Mouse (Mus musculus) lung, embryonic 16.5 days (tissue): ENCODE data around the gene Olfr890. TPM values are rescaled to one million over a fixed set of nuclear protein-coding genes. Genes with fewer than 3 reads are reported as not detected.
"Not testable (repeated sequence)": the region's sequence is repeated elsewhere in the genome, so short reads cannot be mapped to it uniquely, and the experiment has no call there.

Source experiments
- ATAC-seq: fragments of 200-750 bp; cut with Nextera tagmentation; 2 replicates; pipeline ENCODE4 v1.8.0; 2017; ENCODE audit warnings: low read depth, mild to moderate bottlenecking, moderate library complexity
- H3K27ac ChIP-seq: fragments of 300-500 bp; sonication (generic); 2 replicates; pipeline ENCODE4 v1.5.1; 2014; ENCODE audit warnings: mild to moderate bottlenecking, control low read depth, low read length
- H3K27me3 ChIP-seq: fragments of 300-500 bp; sonication (generic); 2 replicates; pipeline ENCODE4 v1.6.1; 2014; ENCODE audit warnings: low read depth, low read length, mixed read lengths; ENCODE audit not compliant: control insufficient read depth, insufficient read depth
- H3K36me3 ChIP-seq: fragments of 300-500 bp; sonication (generic); 2 replicates; pipeline ENCODE4 v1.6.1; 2014; ENCODE audit warnings: low read length; ENCODE audit not compliant: control insufficient read depth, insufficient read depth
- H3K4me1 ChIP-seq: fragments of 300-500 bp; sonication (generic); replicated peaks from 2 replicates; pipeline ENCODE4 v1.6.1; 2014; ENCODE audit warnings: low read length, mixed read lengths; ENCODE audit not compliant: control insufficient read depth, insufficient read depth
- H3K4me2 ChIP-seq: fragments of 300-500 bp; sonication (generic); 2 replicates; pipeline ENCODE4 v1.6.1; 2014; ENCODE audit warnings: low read depth, low read length, control low read depth
- H3K4me3 ChIP-seq: fragments of 300-500 bp; sonication (generic); 2 replicates; pipeline ENCODE4 v1.5.1; 2014; ENCODE audit warnings: mild to moderate bottlenecking, low read length, control low read depth
- H3K9ac ChIP-seq: fragments of 300-500 bp; sonication (generic); 2 replicates; pipeline ENCODE4 v1.6.1; 2014; ENCODE audit warnings: low read length, control low read depth
- H3K9me3 ChIP-seq: fragments of 300-500 bp; sonication (generic); 2 replicates; pipeline ENCODE4 v1.6.1; 2016; ENCODE audit warnings: low read length; ENCODE audit not compliant: control insufficient read depth
- WGBS: fragments of 180-500 bp; shearing (Covaris S2); extraction: QIAGEN DNeasy Blood & Tissue Kit; methylation state at CpG from one replicate; pipeline ENCODE4 v1.1.7; 2014; 5-methylcytosine and 5-hydroxymethylcytosine counted together
- polyA plus RNA-seq: library from polyadenylated mRNA; unstranded; fragments of >200 nt; fragmentation: Nextera tagmentation; extraction: Ambion mirVana; gene quantifications from 2 replicates; pipeline ENCODE4 v1.2.1, GENCODE M21; 2015

Olfr890 gene
- not detected in 2 replicates for polyA plus RNA-seq

GRCm38 (mm10) chr9:38142217-38142616, at the start of gene Olfr890:
TSS of gene Olfr890 (plus strand) at chr9:38142517.
- Histone ChIP-seq H3K27me3 (no peaks in the 10 kb centered on the region), H3K4me3 (no peak within 1 kb of the TSS), H3K9ac (no peak within 1 kb of the TSS), H3K4me1 (no peaks in the 10 kb centered on the region), H3K9me3 (no peaks in the 10 kb centered on the region), H3K4me2 (no peak within 1 kb of the TSS), H3K36me3 (no peaks in the 10 kb centered on the region), H3K27ac (no peak within 1 kb of the TSS)
- ATAC-seq = no peak

- H3K27me3 ChIP-seq = no peaks in the 10 kb centered on the region
- WGBS = 61% methylated on average over 1 of the region's 1 CpGs
- H3K36me3 ChIP-seq = no peaks in the 10 kb centered on the region
- H3K27ac ChIP-seq = no peak within 1 kb of the TSS
- H3K4me2 ChIP-seq = no peak within 1 kb of the TSS
- no peaks in the 10 kb centered on the region for H3K4me1 ChIP-seq
- no peak within 1 kb of the TSS for H3K9ac ChIP-seq
- no peak within 1 kb of the TSS for H3K4me3 ChIP-seq
- H3K9me3 ChIP-seq = no peaks in the 10 kb centered on the region
- ATAC-seq = no peak
Measured at GRCm38 (mm10) chr9:38107828-38108227, 34.5 kb upstream of the Olfr890 start, which contains the start of gene Olfr888. TSS of gene Olfr888 (plus strand) at chr9:38108128.

GRCm38 (mm10) chr9:38114898-38115297, 27.4 kb upstream of the Olfr890 start, which contains the start of gene Olfr889:
TSS of gene Olfr889 (plus strand) at chr9:38115198.
- Histone ChIP-seq H3K9me3 (no peaks in the 10 kb centered on the region), H3K4me3 (no peak within 1 kb of the TSS), H3K27ac (no peak within 1 kb of the TSS), H3K27me3 (no peaks in the 10 kb centered on the region), H3K4me1 (no peaks in the 10 kb centered on the region), H3K36me3 (no peaks in the 10 kb centered on the region), H3K4me2 (no peak within 1 kb of the TSS), H3K9ac (no peak within 1 kb of the TSS)
- no peak for ATAC-seq

GRCm38 (mm10) chr9:38168341-38168740, 26.0 kb downstream of the Olfr890 start:
- H3K9me3 ChIP-seq, ATAC-seq, H3K4me1 ChIP-seq, H3K27ac ChIP-seq, H3K9ac ChIP-seq, H3K4me3 ChIP-seq, H3K36me3 ChIP-seq, H3K27me3 ChIP-seq, H3K4me2 ChIP-seq: not testable (repeated sequence)
- WGBS = 53% methylated on average over 2 of the region's 2 CpGs

GRCm38 (mm10) chr9:38180721-38181120, 38.4 kb downstream of the Olfr890 start, which contains the start of gene Olfr891:
TSS of gene Olfr891 (minus strand) at chr9:38180821.
- no peaks in the 10 kb centered on the region for H3K27me3 ChIP-seq
- no peak for ATAC-seq
- H3K4me3 ChIP-seq = no peak within 1 kb of the TSS
- no peaks in the 10 kb centered on the region for H3K36me3 ChIP-seq
- no peak within 1 kb of the TSS for H3K4me2 ChIP-seq
- H3K27ac ChIP-seq = no peak within 1 kb of the TSS
- no peaks in the 10 kb centered on the region for H3K4me1 ChIP-seq
- WGBS = 65% methylated on average over 1 of the region's 1 CpGs
- H3K9ac ChIP-seq = no peak within 1 kb of the TSS
- no peaks in the 10 kb centered on the region for H3K9me3 ChIP-seq

Other genes starting within 250 kb of the Olfr890 start
- gene Olfr145, start 245.8 kb upstream of the Olfr890 start, polyA plus RNA-seq = not detected in 2 replicates
- gene Olfr878, start 224.7 kb upstream of the Olfr890 start, polyA plus RNA-seq = not detected in 2 replicates
- gene Olfr881, start 150.7 kb upstream of the Olfr890 start, polyA plus RNA-seq = not detected in 2 replicates
- gene Olfr883, start 116.7 kb upstream of the Olfr890 start, polyA plus RNA-seq = not detected in 2 replicates
- gene Olfr884, start 96.0 kb upstream of the Olfr890 start, polyA plus RNA-seq = not detected in 2 replicates
- gene Olfr885, start 81.2 kb upstream of the Olfr890 start, polyA plus RNA-seq = not detected in 2 replicates
- gene Olfr887, start 58.4 kb upstream of the Olfr890 start, polyA plus RNA-seq = not detected in 2 replicates
- gene Olfr888, start 34.4 kb upstream of the Olfr890 start, polyA plus RNA-seq = not detected in 2 replicates
- gene Olfr889, start 27.3 kb upstream of the Olfr890 start, polyA plus RNA-seq = 0.04 TPM in 1 of 2 replicates, not detected in the other
- not detected in 2 replicates for gene Olfr891, start 38.3 kb downstream of the Olfr890 start, polyA plus RNA-seq
- gene Olfr893, start 65.8 kb downstream of the Olfr890 start, polyA plus RNA-seq = not detected in 2 replicates
- gene Olfr894, start 75.5 kb downstream of the Olfr890 start, polyA plus RNA-seq = not detected in 2 replicates
- not detected in 2 replicates for gene Olfr143, start 110.3 kb downstream of the Olfr890 start, polyA plus RNA-seq
- gene Olfr895, start 125.3 kb downstream of the Olfr890 start, polyA plus RNA-seq = not detected in 2 replicates
- not detected in 2 replicates for gene Olfr896-ps1, start 148.6 kb downstream of the Olfr890 start, polyA plus RNA-seq
- gene Olfr25, start 186.5 kb downstream of the Olfr890 start, polyA plus RNA-seq = not detected in 2 replicates
- not detected in 2 replicates for gene Olfr898, start 205.9 kb downstream of the Olfr890 start, polyA plus RNA-seq
- gene Olfr250, start 224.4 kb downstream of the Olfr890 start, polyA plus RNA-seq = not detected in 2 replicates
- not detected in 2 replicates for gene Olfr251, start 234.6 kb downstream of the Olfr890 start, polyA plus RNA-seq